Mouse (Mus musculus): ENCODE data around the gene Erf.

DNA sequence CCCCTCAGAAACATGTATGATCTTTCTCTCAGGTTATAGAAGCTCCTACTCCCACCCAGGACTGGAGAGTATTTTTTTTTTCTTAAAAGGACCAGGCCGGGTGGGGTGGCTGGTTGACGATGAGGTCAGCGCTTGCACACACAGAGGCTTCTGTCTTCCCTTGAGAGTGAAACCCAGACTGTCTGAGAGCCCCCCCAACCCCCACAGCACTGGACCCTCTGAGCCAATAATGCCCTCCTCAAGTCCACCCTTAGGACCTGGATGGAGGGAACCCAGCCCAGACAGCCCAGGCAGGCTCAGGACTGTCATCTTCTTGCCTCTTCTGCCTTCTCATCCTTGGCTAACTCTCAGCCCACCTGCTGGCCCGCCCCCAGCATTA is 3.8 kb downstream of the Erf start:
- TF ChIP-seq CTCF (IDR thresholded peaks at IDR 0.05; ENCODE audit: low read depth, low read length) (no peak), POLR2A (IDR thresholded peaks at IDR 0.05; ENCODE audit: extremely low read depth, insufficient read depth, low read length) (no peak)

Measured in liver, adult 2 months (tissue).